Comparison of ENCODE assay signal across 13 mouse cellular contexts in the genomic region with DNA sequence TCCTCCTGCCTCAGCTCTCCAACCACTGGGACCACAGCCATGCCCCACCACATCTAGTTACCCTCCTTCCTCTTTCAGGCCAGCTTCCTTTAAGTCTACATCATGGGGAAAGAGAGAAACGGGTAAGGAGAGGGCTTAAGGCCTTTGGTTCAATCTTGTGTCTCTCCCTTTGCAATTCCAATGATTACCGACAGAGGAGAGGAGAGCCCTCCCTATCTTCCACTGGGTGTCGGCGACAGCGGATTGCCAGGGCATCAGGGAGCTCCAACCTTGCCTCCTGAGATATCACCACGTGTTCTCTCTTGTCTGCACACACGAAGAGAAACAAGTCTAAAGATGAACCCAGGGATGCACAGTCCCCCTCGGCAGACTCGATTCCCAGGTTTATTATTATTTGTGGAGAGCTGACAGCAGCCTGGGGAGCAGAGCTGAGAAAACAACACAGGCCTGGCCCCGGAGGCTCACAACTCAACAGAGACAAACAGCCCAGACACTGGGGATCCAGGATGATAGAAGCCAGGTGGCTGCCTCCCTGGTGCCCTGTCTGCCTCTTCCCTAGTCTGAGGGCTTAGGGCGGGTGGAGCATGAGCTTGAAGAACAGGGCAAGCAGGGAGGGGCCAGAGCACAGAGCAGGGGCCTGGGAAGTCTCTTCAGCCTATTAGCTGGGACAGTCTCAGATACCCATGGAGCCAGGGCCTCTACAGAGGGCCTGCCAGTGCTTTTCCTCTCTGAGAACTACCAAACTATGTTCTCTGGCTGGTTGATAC.
DNase-seq lines count a peak whose midpoint lies in the region; ATAC-seq and TF ChIP-seq lines count a peak whose summit lies in the region.
"Had no signal": no experiment of that assay in that cellular context is flagged by ENCODE, and none has a peak within 500 bp of the region (broad histone marks: within the 10 kb centered on the region; RNA-seq: fewer than 3 reads in every experiment).

No protein-coding gene starts in this region.

- H3K9me3 ChIP-seq in liver, embryonic 11.5 days (ENCODE audit: control insufficient read depth, low read length) = no peaks in the 10 kb centered on the region
- no peaks in the 10 kb centered on the region for H3K9me3 ChIP-seq in embryonic facial prominence, embryonic 10.5 days
- no peaks in the 10 kb centered on the region for H3K9me3 ChIP-seq in stomach, embryonic 15.5 days
- H3K9me3 ChIP-seq: hindbrain, embryonic 13.5 days had no signal

- no peaks in the 10 kb centered on the region for H3K79me2 ChIP-seq in heart, adult 2 months (replicated peaks; ENCODE audit: control insufficient read depth, insufficient read depth, low read length)
- H3K79me2 ChIP-seq in liver, adult 2 months (ENCODE audit: control insufficient read depth, insufficient read depth, low read length) = no peaks in the 10 kb centered on the region

- H3K4me2 ChIP-seq in liver, embryonic 11.5 days = no peak overlapping the region
- no peak overlapping the region for H3K4me2 ChIP-seq in stomach, embryonic 15.5 days
- H3K4me2 ChIP-seq: hindbrain, embryonic 13.5 days had no signal

- no peak overlapping the region for H3K27ac ChIP-seq in heart, adult 2 months
- H3K27ac ChIP-seq in liver, adult 2 months (replicated peaks; ENCODE audit: insufficient read depth, low read depth, low read length) = no peak overlapping the region
- H3K27ac ChIP-seq in liver, embryonic 11.5 days (ENCODE audit: low read depth, low read length) = no peak overlapping the region
- H3K27ac ChIP-seq in embryonic facial prominence, embryonic 10.5 days (replicated peaks) = peak overlapping the region; percentile 20; the same call in 1 of the 2 replicates
- H3K27ac ChIP-seq in stomach, embryonic 15.5 days = no peak overlapping the region
- H3K27ac ChIP-seq: hindbrain, embryonic 13.5 days had no signal

- no peaks in the 10 kb centered on the region for H3K27me3 ChIP-seq in heart, adult 2 months (ENCODE audit: control insufficient read depth, insufficient read depth, low read length)
- H3K27me3 ChIP-seq in liver, adult 2 months (ENCODE audit: control insufficient read depth, insufficient read depth, low read length) = no peaks in the 10 kb centered on the region
- H3K27me3 ChIP-seq in liver, embryonic 11.5 days (replicated peaks; ENCODE audit: control insufficient read depth, insufficient read depth, low read length) = no peaks in the 10 kb centered on the region
- H3K27me3 ChIP-seq in embryonic facial prominence, embryonic 10.5 days (replicated peaks; ENCODE audit: low read depth, poor library complexity, severe bottlenecking) = no peaks in the 10 kb centered on the region
- no peaks in the 10 kb centered on the region for H3K27me3 ChIP-seq in stomach, embryonic 15.5 days (replicated peaks)
- H3K27me3 ChIP-seq: hindbrain, embryonic 13.5 days had no signal

- no peak for TF ChIP-seq POLR2A in heart, adult 2 months (IDR thresholded peaks at IDR 0.05; ENCODE audit: insufficient read depth, low read depth, low read length)
- TF ChIP-seq POLR2A in liver, adult 2 months (IDR thresholded peaks at IDR 0.05; ENCODE audit: extremely low read depth, insufficient read depth, low read length) = no peak

- no peaks in the 10 kb centered on the region for H3K4me1 ChIP-seq in heart, adult 2 months (ENCODE audit: control insufficient read depth, insufficient read depth, low read length)
- H3K4me1 ChIP-seq in liver, adult 2 months (ENCODE audit: control insufficient read depth, insufficient read depth, low read length) = no peaks in the 10 kb centered on the region
- no peaks in the 10 kb centered on the region for H3K4me1 ChIP-seq in liver, embryonic 11.5 days (replicated peaks; ENCODE audit: control insufficient read depth, insufficient read depth, low read length)
- peaks cover 79% of the 10 kb centered on the region for H3K4me1 ChIP-seq in embryonic facial prominence, embryonic 10.5 days
- peaks cover 8% of the 10 kb centered on the region; the same call in 1 of the 2 replicates for H3K4me1 ChIP-seq in stomach, embryonic 15.5 days

- H3K4me3 ChIP-seq in heart, adult 2 months = no peak overlapping the region
- no peak overlapping the region for H3K4me3 ChIP-seq in liver, adult 2 months (ENCODE audit: insufficient read depth, low read depth, low read length)
- H3K4me3 ChIP-seq in liver, embryonic 11.5 days (ENCODE audit: low read depth, low read length) = no peak overlapping the region
- H3K4me3 ChIP-seq in embryonic facial prominence, embryonic 10.5 days = no peak overlapping the region
- H3K4me3 ChIP-seq in stomach, embryonic 15.5 days (replicated peaks) = no peak overlapping the region
- H3K4me3 ChIP-seq: hindbrain, embryonic 13.5 days had no signal

- ATAC-seq in liver, embryonic 11.5 days (replicated peaks; ENCODE audit: low FRiP score) = no peak
- peak; percentile 36; the same call in 1 of the 2 replicates for ATAC-seq in stomach, embryonic 15.5 days (ENCODE audit: insufficient read depth, low FRiP score, low read depth)
- no peak for ATAC-seq in megakaryocyte-erythroid progenitor cell, adult 5-6 weeks (replicated peaks; ENCODE audit: low FRiP score, low TSS enrichment, poor library complexity, severe bottlenecking)

- WGBS in heart, adult 2 months = 47% methylated on average over 11 of the region's 11 CpGs
- 51% methylated on average over 11 of the region's 11 CpGs for WGBS in liver, adult 2 months
- WGBS in liver, embryonic 11.5 days = 33% methylated on average over 11 of the region's 11 CpGs
- 41% methylated on average over 11 of the region's 11 CpGs for WGBS in embryonic facial prominence, embryonic 10.5 days
- 35% methylated on average over 11 of the region's 11 CpGs for WGBS in stomach, embryonic 15.5 days

- no peak overlapping the region for H3K9ac ChIP-seq in heart, adult 2 months (ENCODE audit: low read depth, low read length)
- no peak overlapping the region for H3K9ac ChIP-seq in liver, adult 2 months (ENCODE audit: low read depth, low read length)
- H3K9ac ChIP-seq in liver, embryonic 11.5 days (ENCODE audit: low read depth, low read length) = no peak overlapping the region
- H3K9ac ChIP-seq in stomach, embryonic 15.5 days = no peak overlapping the region
- H3K9ac ChIP-seq: hindbrain, embryonic 13.5 days had no signal

- intact Hi-C loops in heart, adult 2 months (cut with DNase I) = no loop called here
- intact Hi-C loops in heart, postnatal 14 days (cut with DNase I) = no loop called here

- TF ChIP-seq EP300 in heart, adult 2 months (IDR thresholded peaks at IDR 0.05; ENCODE audit: insufficient read depth, low read depth, low read length) = no peak

- peak; percentile 19 for TF ChIP-seq CTCF in heart, adult 2 months (IDR thresholded peaks at IDR 0.05)
- 0 out of 2 replicates have a peak, but pooled peaks have one; percentile 7 for TF ChIP-seq CTCF in liver, adult 2 months (IDR thresholded peaks at IDR 0.05; ENCODE audit: low read depth, low read length)

- no peak for DNase-seq in heart, adult 2 months
- DNase-seq in heart, postnatal 14 days = no peak
- DNase-seq in liver, adult 2 months (ENCODE audit: extremely low read depth, low read depth, low spot score) = no peak
- no peak for DNase-seq in liver, embryonic 11.5 days (ENCODE audit: low spot score)
- peak; percentile 49 for DNase-seq in embryonic facial prominence, embryonic 10.5 days (ENCODE audit: low spot score)
- DNase-seq in layer of hippocampus, postnatal 14 days (ENCODE audit: low spot score in 2 of 2) = no peak
- DNase-seq: adrenal gland, postnatal 25 days; cerebellum, adult 8-10 months; gastrocnemius, postnatal 10 days; lung, postnatal 36 days had no signal

- no peaks in the 10 kb centered on the region for H3K36me3 ChIP-seq in heart, adult 2 months (ENCODE audit: control insufficient read depth, insufficient read depth, low read length)
- H3K36me3 ChIP-seq in liver, adult 2 months (ENCODE audit: control insufficient read depth, insufficient read depth, low read length) = no peaks in the 10 kb centered on the region
- H3K36me3 ChIP-seq in liver, embryonic 11.5 days (ENCODE audit: control insufficient read depth, insufficient read depth, low read length) = no peaks in the 10 kb centered on the region
- no peaks in the 10 kb centered on the region for H3K36me3 ChIP-seq in embryonic facial prominence, embryonic 10.5 days (replicated peaks)
- H3K36me3 ChIP-seq in stomach, embryonic 15.5 days = no peaks in the 10 kb centered on the region
- H3K36me3 ChIP-seq: hindbrain, embryonic 13.5 days had no signal
